Mouse (Mus musculus) lung, adult 2 months (tissue): ENCODE measurements around the gene Wsb1. TPM values are rescaled to one million over a fixed set of nuclear protein-coding genes. Genes with fewer than 3 reads are reported as not detected.

Source experiments
- DNase-seq: peaks from one replicate; pipeline ENCODE4 v3.0.0; 2022
- H3K4me1 ChIP-seq: fragments of 200-500 bp; 2 replicates; pipeline ENCODE4 v1.6.1; 2011; ENCODE audit warnings: low read length; ENCODE audit not compliant: control insufficient read depth, insufficient read depth
- H3K4me3 ChIP-seq: fragments of 200-500 bp; replicated peaks from 2 replicates; pipeline ENCODE3; 2011; ENCODE audit warnings: low read depth, mild to moderate bottlenecking, control low read depth, low read length; ENCODE audit errors: extremely low read depth
- CTCF ChIP-seq: fragments of 200-500 bp; IDR thresholded peaks from 2 replicates; pipeline ENCODE4 v1.5.1; 2011; ENCODE audit warnings: mild to moderate bottlenecking, low read length, control low read depth; ENCODE audit not compliant: insufficient read depth
- POLR2A ChIP-seq: fragments of 200-500 bp; IDR thresholded peaks from 2 replicates; pipeline ENCODE4 v1.6.1; 2011; ENCODE audit warnings: low read depth, mild to moderate bottlenecking, control low read depth, low read length, borderline replicate concordance; ENCODE audit errors: extremely low read depth
- WGBS: fragments of 180-500 bp; shearing (Covaris S2); methylation state at CpG from one replicate; pipeline ENCODE4 v1.1.7; 2018; 5-methylcytosine and 5-hydroxymethylcytosine counted together
- polyA plus RNA-seq: library from polyadenylated mRNA; depleted of rRNA; stranded (reverse); fragments of >200 nt; gene quantifications from 2 replicates; pipeline ENCODE4 v1.2.3, GENCODE M21; 2012

The Wsb1 gene
- polyA plus RNA-seq, 1 experiment: 101 TPM

GRCm38 (mm10) chr11:79291651-79292050 is 37.2 kb upstream of the Wsb1 start:
- DNase-seq: no peak
- WGBS: 60% methylated on average over 5 of the region's 5 CpGs
- no peak for TF ChIP-seq CTCF
- TF ChIP-seq POLR2A: no peak
- peaks cover 10% of the 10 kb centered on the region for H3K4me1 ChIP-seq
- H3K4me3 ChIP-seq: no peak overlapping the region

GRCm38 (mm10) chr11:79290473-79290872 is 36.0 kb upstream of the Wsb1 start:
- Histone ChIP-seq H3K4me1 (peaks cover 18% of the 10 kb centered on the region), H3K4me3 (no peak overlapping the region)
- peak; percentile 83 for TF ChIP-seq CTCF
- TF ChIP-seq POLR2A: no peak
- 41% methylated on average over 2 of the region's 2 CpGs for WGBS
- no peak for DNase-seq

- WGBS: 76% methylated on average over 5 of the region's 5 CpGs
- no peak for TF ChIP-seq CTCF
- TF ChIP-seq POLR2A: no peak
- no peak for DNase-seq
- H3K4me3 ChIP-seq: no peak overlapping the region
- peaks cover 18% of the 10 kb centered on the region for H3K4me1 ChIP-seq
These were observed 34.6 kb upstream of the Wsb1 start for GRCm38 (mm10) chr11:79288913-79289640.

- H3K4me1 ChIP-seq: peaks cover 18% of the 10 kb centered on the region
- H3K4me3 ChIP-seq: no peak overlapping the region
- no peak for TF ChIP-seq POLR2A
- no peak for TF ChIP-seq CTCF
- no peak for DNase-seq
- WGBS: 61% methylated on average over 7 of the region's 7 CpGs
These were observed 33.9 kb upstream of the Wsb1 start for GRCm38 (mm10) chr11:79288278-79288843.

GRCm38 (mm10) chr11:79287447-79287846 is 33.0 kb upstream of the Wsb1 start:
- no peak for DNase-seq
- WGBS: 35% methylated on average over 6 of the region's 6 CpGs

GRCm38 (mm10) chr11:79286305-79286799 is 31.9 kb upstream of the Wsb1 start:
- WGBS: 28% methylated on average over 9 of the region's 9 CpGs
- no peak for DNase-seq
- TF ChIP-seq POLR2A: no peak
- Histone ChIP-seq H3K4me3 (no peak overlapping the region), H3K4me1 (peaks cover 20% of the 10 kb centered on the region)

More at GRCm38 (mm10) chr11:79287447-79287846, 33.0 kb upstream of the Wsb1 start:
- no peak for TF ChIP-seq CTCF
- peak; percentile 17; the same call in 1 of the 2 replicates for TF ChIP-seq POLR2A
- Histone ChIP-seq H3K4me3 (no peak overlapping the region), H3K4me1 (peaks cover 18% of the 10 kb centered on the region)

- TF ChIP-seq CTCF: no peak
- TF ChIP-seq POLR2A: no peak
- DNase-seq: no peak
- H3K4me3 ChIP-seq: no peak overlapping the region
- 96% methylated on average over 4 of the region's 4 CpGs for WGBS
- H3K4me1 ChIP-seq: peaks cover 21% of the 10 kb centered on the region
These were observed 29.0 kb upstream of the Wsb1 start for GRCm38 (mm10) chr11:79283350-79284030.

GRCm38 (mm10) chr11:79281396-79281795 is 26.9 kb upstream of the Wsb1 start:
- H3K4me3 ChIP-seq: no peak overlapping the region
- TF ChIP-seq POLR2A (no peak), CTCF (no peak)
- 25% methylated on average over 5 of the region's 5 CpGs for WGBS
- peaks cover 8% of the 10 kb centered on the region for H3K4me1 ChIP-seq
- no peak for DNase-seq

- 44% methylated on average over 2 of the region's 2 CpGs for WGBS
- H3K4me3 ChIP-seq: no peak overlapping the region
- TF ChIP-seq POLR2A (no peak), CTCF (no peak)
- no peak for DNase-seq
- peaks cover 3% of the 10 kb centered on the region; the same call in 1 of the 2 replicates for H3K4me1 ChIP-seq
These were observed 25.4 kb upstream of the Wsb1 start for GRCm38 (mm10) chr11:79279732-79280405.
